Mouse (Mus musculus): ENCODE results near the gene Nuak1. TPM values are rescaled to one million over a fixed set of nuclear protein-coding genes. Genes with fewer than 3 reads are reported as not detected.
A peak's percentile ranks its signal among the peaks of the same experiment; 100 is the strongest.

Gene Nuak1
- polyA plus RNA-seq, 1 experiment from 2014 or later = 4.8 TPM

DNA sequence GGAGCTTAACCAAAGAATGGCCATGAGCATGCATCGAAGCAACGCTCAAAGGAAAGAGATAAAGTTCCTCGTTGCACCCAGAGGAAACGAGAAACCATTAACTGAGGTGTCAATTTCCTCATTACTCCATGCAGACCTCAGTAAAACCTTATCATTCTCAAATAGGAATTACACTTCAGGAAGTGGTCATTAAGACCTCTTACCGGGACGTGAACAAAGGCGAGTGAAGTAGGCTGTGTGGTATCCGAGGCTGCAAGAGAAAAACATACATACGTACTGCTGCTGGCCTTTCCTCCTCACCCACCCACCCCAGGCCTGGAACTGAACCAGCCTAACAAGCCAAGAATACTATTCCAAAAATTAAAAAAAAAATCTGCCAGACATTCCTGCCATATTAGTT, 80.0 kb downstream of the Nuak1 start:
- Histone ChIP-seq H3K27me3 (ENCODE audit: control insufficient read depth, insufficient read depth, low read length) (no peaks in the 10 kb centered on the region), H3K9ac (ENCODE audit: low read length) (no peak overlapping the region), H3K36me3 (ENCODE audit: control insufficient read depth, insufficient read depth, low read length) (no peaks in the 10 kb centered on the region), H3K4me3 (ENCODE audit: low read depth, low read length) (no peak overlapping the region), H3K4me2 (no peak overlapping the region), H3K9me3 (ENCODE audit: control insufficient read depth, low read length) (no peaks in the 10 kb centered on the region), H3K27ac (ENCODE audit: low read depth, low read length) (no peak overlapping the region), H3K4me1 (ENCODE audit: control insufficient read depth, insufficient read depth, low read length) (no peaks in the 10 kb centered on the region)
- ATAC-seq (ENCODE audit: low FRiP score) = no peak
- no peak for DNase-seq (ENCODE audit: low spot score, missing footprints)
- WGBS = 93% methylated on average over 9 of the region's 9 CpGs

DNA sequence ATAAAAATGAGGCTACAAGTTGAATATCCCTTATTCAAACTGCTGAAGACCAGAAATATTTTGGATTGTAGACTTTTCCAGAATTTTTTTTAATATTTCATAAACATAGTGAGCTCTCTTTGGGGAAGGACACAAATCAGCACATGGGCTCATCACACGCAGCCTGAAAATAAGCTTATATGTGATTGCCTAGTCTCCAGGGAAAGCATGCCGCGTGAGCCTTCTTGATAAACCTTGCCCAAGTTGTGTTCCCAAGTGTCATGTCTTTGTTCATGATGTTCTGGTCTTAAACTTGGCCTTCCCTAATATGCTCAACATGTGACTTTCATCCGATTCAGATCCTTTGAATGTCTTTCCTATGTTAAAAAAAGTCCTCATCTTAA, 81.7 kb downstream of the Nuak1 start:
- no peaks in the 10 kb centered on the region for H3K27me3 ChIP-seq (ENCODE audit: control insufficient read depth, insufficient read depth, low read length)

DNA sequence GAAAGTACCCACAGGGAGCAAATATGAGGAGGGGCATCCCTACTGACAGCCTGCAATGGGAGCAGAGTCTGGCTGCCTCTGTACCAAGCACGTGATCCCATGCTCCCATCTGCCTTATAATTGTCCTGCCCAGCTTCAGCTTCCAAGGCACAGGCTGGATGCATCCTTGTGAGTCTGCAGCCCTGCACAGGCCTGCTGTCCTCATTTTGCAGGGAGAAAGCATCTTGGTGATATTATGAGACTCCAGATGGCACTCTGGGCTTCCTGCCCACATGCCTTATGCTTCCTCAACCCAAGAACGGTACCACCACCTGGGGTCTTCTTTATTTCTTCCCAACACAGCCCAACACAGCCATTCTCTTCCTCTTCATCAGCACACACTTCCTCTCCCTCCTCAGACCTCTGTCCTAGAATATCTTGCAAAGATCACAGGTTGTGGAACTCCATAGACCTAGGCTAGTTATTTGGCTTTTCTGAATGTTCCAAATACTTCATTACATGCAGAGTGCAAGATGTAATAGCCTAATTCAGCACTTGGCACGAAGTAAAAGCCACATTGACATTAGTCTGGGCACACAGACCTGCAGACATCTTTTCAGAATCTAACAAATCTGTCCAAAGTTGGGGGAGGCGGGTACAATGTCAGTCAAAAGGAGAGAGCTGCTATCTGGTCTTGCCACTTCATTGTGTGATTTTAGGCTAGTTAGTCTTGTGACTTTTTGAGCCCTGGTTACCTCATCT, 82.2 kb downstream of the Nuak1 start:
- Histone ChIP-seq H3K4me1 (ENCODE audit: control insufficient read depth, insufficient read depth, low read length) (no peaks in the 10 kb centered on the region), H3K36me3 (ENCODE audit: control insufficient read depth, insufficient read depth, low read length) (no peaks in the 10 kb centered on the region), H3K9ac (ENCODE audit: low read length) (no peak overlapping the region), H3K27ac (ENCODE audit: low read depth, low read length) (no peak overlapping the region), H3K9me3 (ENCODE audit: control insufficient read depth, low read length) (no peaks in the 10 kb centered on the region), H3K27me3 (ENCODE audit: control insufficient read depth, insufficient read depth, low read length) (no peaks in the 10 kb centered on the region), H3K4me3 (ENCODE audit: low read depth, low read length) (no peak overlapping the region), H3K4me2 (no peak overlapping the region)
- DNase-seq (ENCODE audit: low spot score, missing footprints) (no peak), ATAC-seq (ENCODE audit: low FRiP score) (no peak)
- WGBS = 71% methylated on average over 4 of the region's 4 CpGs

More for the DNA sequence above, 81.7 kb downstream of the Nuak1 start:
- no peaks in the 10 kb centered on the region for H3K9me3 ChIP-seq (ENCODE audit: control insufficient read depth, low read length)
- ATAC-seq (ENCODE audit: low FRiP score) = no peak
- H3K4me1 ChIP-seq (ENCODE audit: control insufficient read depth, insufficient read depth, low read length) = no peaks in the 10 kb centered on the region
- no peak for DNase-seq (ENCODE audit: low spot score, missing footprints)
- WGBS = 91% methylated on average over 4 of the region's 4 CpGs
- no peaks in the 10 kb centered on the region for H3K36me3 ChIP-seq (ENCODE audit: control insufficient read depth, insufficient read depth, low read length)
- no peak overlapping the region for H3K9ac ChIP-seq (ENCODE audit: low read length)
- no peak overlapping the region for H3K4me2 ChIP-seq
- no peak overlapping the region for H3K4me3 ChIP-seq (ENCODE audit: low read depth, low read length)
- no peak overlapping the region for H3K27ac ChIP-seq (ENCODE audit: low read depth, low read length)

DNA sequence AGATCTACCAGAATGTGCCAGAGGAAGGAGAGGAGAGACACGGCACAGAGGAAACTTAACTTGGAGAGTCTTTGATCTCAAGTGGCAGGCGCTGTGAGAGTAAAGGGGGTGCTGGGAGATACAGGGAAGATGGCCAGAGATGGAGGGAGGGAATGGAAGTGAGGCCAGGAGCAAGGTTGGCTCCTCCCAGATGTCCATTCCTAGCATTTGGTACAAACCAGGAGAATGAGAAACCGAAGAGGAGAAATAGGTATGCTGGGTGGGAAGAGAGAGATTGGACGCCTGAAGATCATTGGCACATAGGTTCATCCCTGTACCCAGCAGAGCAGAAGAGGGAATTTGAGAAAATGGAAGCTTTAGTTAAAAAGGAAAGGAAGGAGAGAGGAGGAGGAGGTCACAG, 82.8 kb downstream of the Nuak1 start:
- WGBS = 92% methylated on average over 4 of the region's 4 CpGs
- H3K27me3 ChIP-seq (ENCODE audit: control insufficient read depth, insufficient read depth, low read length) = no peaks in the 10 kb centered on the region
- no peak overlapping the region for H3K27ac ChIP-seq (ENCODE audit: low read depth, low read length)
- H3K36me3 ChIP-seq (ENCODE audit: control insufficient read depth, insufficient read depth, low read length) = no peaks in the 10 kb centered on the region
- no peaks in the 10 kb centered on the region for H3K9me3 ChIP-seq (ENCODE audit: control insufficient read depth, low read length)
- ATAC-seq (ENCODE audit: low FRiP score) (no peak), DNase-seq (ENCODE audit: low spot score, missing footprints) (no peak)
- H3K4me1 ChIP-seq (ENCODE audit: control insufficient read depth, insufficient read depth, low read length) = no peaks in the 10 kb centered on the region
- no peak overlapping the region for H3K4me2 ChIP-seq
- no peak overlapping the region for H3K9ac ChIP-seq (ENCODE audit: low read length)
- H3K4me3 ChIP-seq (ENCODE audit: low read depth, low read length) = no peak overlapping the region

DNA sequence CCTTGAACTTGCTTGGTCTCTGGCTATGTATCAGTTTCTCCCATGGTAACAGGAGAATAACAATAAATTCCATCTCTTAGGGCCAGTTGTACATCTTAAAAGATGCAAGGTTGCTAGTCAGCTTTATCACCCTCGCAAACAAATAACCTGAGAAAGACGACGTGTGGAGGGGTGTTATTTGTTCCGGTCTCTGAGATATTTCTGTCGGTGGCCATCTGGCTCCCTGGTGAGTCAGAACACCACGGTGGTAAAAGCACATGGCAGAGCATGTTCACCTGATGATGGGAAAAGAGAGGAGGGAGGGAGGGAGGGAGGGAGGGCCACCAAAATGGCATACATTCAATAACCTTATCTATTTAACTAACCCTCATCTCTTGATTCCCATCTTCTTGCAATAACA, 86.1 kb downstream of the Nuak1 start:
- Histone ChIP-seq H3K27ac (ENCODE audit: low read depth, low read length) (no peak overlapping the region), H3K27me3 (ENCODE audit: control insufficient read depth, insufficient read depth, low read length) (no peaks in the 10 kb centered on the region), H3K4me2 (no peak overlapping the region), H3K9ac (ENCODE audit: low read length) (no peak overlapping the region), H3K4me1 (ENCODE audit: control insufficient read depth, insufficient read depth, low read length) (no peaks in the 10 kb centered on the region), H3K36me3 (ENCODE audit: control insufficient read depth, insufficient read depth, low read length) (no peaks in the 10 kb centered on the region), H3K4me3 (ENCODE audit: low read depth, low read length) (no peak overlapping the region), H3K9me3 (ENCODE audit: control insufficient read depth, low read length) (no peaks in the 10 kb centered on the region)
- ATAC-seq (ENCODE audit: low FRiP score) (no peak), DNase-seq (ENCODE audit: low spot score, missing footprints) (no peak)
- WGBS = 87% methylated on average over 6 of the region's 6 CpGs

DNA sequence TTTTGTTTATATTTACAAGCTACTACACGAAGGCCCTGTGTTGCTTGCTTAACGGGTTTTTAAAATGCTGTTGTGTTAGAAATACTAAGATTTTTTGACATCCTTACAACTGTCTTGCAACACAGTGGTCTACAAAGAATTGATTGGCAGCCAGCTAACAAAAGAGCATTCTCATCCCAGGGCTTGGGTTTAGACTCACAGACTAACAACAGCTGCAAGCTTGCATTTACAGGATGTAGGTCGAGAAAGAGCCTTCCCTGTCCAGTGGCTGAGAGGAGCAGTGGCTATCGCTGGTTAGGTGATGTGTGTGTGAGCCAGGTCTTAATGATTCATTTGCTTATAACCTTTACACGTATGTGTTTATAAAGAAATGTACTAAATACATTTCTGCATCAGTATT, 94.7 kb downstream of the Nuak1 start:
- no peak overlapping the region for H3K27ac ChIP-seq (ENCODE audit: low read depth, low read length)
- 71% methylated on average over 5 of the region's 5 CpGs for WGBS
- no peak overlapping the region for H3K4me2 ChIP-seq
- ATAC-seq (ENCODE audit: low FRiP score) = no peak
- peak; percentile 65 for DNase-seq (ENCODE audit: low spot score, missing footprints)
- H3K9me3 ChIP-seq (ENCODE audit: control insufficient read depth, low read length) = no peaks in the 10 kb centered on the region
- H3K4me1 ChIP-seq (ENCODE audit: control insufficient read depth, insufficient read depth, low read length) = no peaks in the 10 kb centered on the region
- H3K27me3 ChIP-seq (ENCODE audit: control insufficient read depth, insufficient read depth, low read length) = no peaks in the 10 kb centered on the region
- no peak overlapping the region for H3K9ac ChIP-seq (ENCODE audit: low read length)
- H3K4me3 ChIP-seq (ENCODE audit: low read depth, low read length) = no peak overlapping the region
- H3K36me3 ChIP-seq (ENCODE audit: control insufficient read depth, insufficient read depth, low read length) = no peaks in the 10 kb centered on the region

DNA sequence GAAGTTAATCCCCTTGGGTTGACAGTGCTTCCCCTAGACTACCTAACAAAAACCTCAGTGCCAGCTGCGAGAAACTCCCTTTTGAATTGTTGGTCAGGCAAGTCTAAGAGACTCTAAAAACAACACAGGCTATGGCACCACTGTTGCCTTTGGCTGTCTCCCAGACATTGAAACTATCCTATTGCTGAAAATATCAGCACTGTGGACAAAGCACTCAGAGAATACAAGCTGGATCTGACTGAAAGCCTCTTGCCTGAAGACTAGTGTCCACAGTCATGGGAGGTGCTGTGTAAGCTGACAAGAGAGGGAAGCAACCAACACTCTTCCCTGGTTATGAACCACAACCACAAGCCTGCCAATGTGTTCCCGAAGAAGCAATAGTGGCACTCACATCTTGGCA, 96.9 kb downstream of the Nuak1 start:
- no peaks in the 10 kb centered on the region for H3K9me3 ChIP-seq (ENCODE audit: control insufficient read depth, low read length)
- no peaks in the 10 kb centered on the region for H3K36me3 ChIP-seq (ENCODE audit: control insufficient read depth, insufficient read depth, low read length)
- no peak overlapping the region for H3K9ac ChIP-seq (ENCODE audit: low read length)
- no peak overlapping the region for H3K27ac ChIP-seq (ENCODE audit: low read depth, low read length)
- no peaks in the 10 kb centered on the region for H3K4me1 ChIP-seq (ENCODE audit: control insufficient read depth, insufficient read depth, low read length)
- no peak overlapping the region for H3K4me3 ChIP-seq (ENCODE audit: low read depth, low read length)
- ATAC-seq (ENCODE audit: low FRiP score) (no peak), DNase-seq (ENCODE audit: low spot score, missing footprints) (no peak)
- H3K4me2 ChIP-seq = no peak overlapping the region
- H3K27me3 ChIP-seq (ENCODE audit: control insufficient read depth, insufficient read depth, low read length) = no peaks in the 10 kb centered on the region
- 93% methylated on average over 2 of the region's 2 CpGs for WGBS

DNA sequence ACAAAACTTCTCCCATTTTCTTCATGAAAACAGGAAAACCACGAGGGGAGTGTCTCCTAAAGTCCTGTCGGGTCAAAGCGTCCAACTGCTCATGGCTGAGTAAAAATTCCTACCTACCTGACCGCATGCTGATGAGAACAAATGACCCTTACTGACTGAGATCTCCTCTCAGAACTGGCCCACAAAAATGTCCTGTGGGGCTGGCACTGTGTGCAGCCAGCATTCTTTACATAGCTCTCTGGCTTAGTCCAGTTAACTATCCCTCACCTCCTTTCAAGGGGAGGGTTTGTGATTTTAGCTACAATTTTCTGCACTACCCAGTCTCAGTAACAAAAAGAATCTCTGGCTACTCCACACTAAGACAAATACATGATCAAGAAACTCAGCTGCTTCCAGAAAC, 100.9 kb downstream of the Nuak1 start:
- no peak for ATAC-seq (ENCODE audit: low FRiP score)

DNA sequence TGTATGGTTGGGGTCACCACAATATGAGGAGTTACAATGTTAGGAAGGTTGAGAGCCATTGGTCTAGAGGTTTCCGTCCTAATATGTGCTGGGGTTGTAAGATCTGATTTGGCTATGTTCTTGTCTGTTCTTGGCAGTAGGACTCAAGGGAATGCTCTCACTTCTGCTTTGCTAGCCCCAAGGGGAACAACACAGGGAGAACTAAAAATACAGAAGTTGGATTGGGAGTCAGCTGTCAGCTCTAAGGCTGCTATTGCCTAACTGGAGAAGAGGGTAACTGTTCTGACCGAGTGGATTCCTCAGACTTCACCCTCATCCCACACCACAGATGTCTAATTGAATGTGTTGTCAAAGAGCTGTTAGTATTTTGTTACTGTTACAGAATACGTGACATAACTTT, 101.6 kb downstream of the Nuak1 start:
- Histone ChIP-seq H3K4me2 (no peak overlapping the region), H3K27me3 (ENCODE audit: control insufficient read depth, insufficient read depth, low read length) (no peaks in the 10 kb centered on the region), H3K4me3 (ENCODE audit: low read depth, low read length) (no peak overlapping the region), H3K9me3 (ENCODE audit: control insufficient read depth, low read length) (no peaks in the 10 kb centered on the region; the same call in 1 of the 2 replicates), H3K4me1 (ENCODE audit: control insufficient read depth, insufficient read depth, low read length) (no peaks in the 10 kb centered on the region), H3K9ac (ENCODE audit: low read length) (no peak overlapping the region), H3K27ac (ENCODE audit: low read depth, low read length) (no peak overlapping the region), H3K36me3 (ENCODE audit: control insufficient read depth, insufficient read depth, low read length) (no peaks in the 10 kb centered on the region)
- WGBS = 92% methylated on average over 3 of the region's 3 CpGs
- no peak for ATAC-seq (ENCODE audit: low FRiP score)
- DNase-seq (ENCODE audit: low spot score, missing footprints) = peak; percentile 17

More for the DNA sequence above, 100.9 kb downstream of the Nuak1 start:
- no peak overlapping the region for H3K27ac ChIP-seq (ENCODE audit: low read depth, low read length)
- H3K36me3 ChIP-seq (ENCODE audit: control insufficient read depth, insufficient read depth, low read length) = no peaks in the 10 kb centered on the region
- H3K27me3 ChIP-seq (ENCODE audit: control insufficient read depth, insufficient read depth, low read length) = no peaks in the 10 kb centered on the region
- H3K9me3 ChIP-seq (ENCODE audit: control insufficient read depth, low read length) = no peaks in the 10 kb centered on the region; the same call in 1 of the 2 replicates
- no peak overlapping the region for H3K9ac ChIP-seq (ENCODE audit: low read length)
- no peak overlapping the region for H3K4me2 ChIP-seq
- DNase-seq (ENCODE audit: low spot score, missing footprints) = no peak
- WGBS = 58% methylated on average over 4 of the region's 4 CpGs
- no peak overlapping the region for H3K4me3 ChIP-seq (ENCODE audit: low read depth, low read length)
- no peaks in the 10 kb centered on the region for H3K4me1 ChIP-seq (ENCODE audit: control insufficient read depth, insufficient read depth, low read length)
